Mouse (Mus musculus): Measurements from ENCODE around the gene Baat. TPM values are rescaled to one million over a fixed set of nuclear protein-coding genes. Genes with fewer than 3 reads are reported as not detected.

Baat gene
- total and polyA plus RNA-seq, 3 experiments = not detected

DNA sequence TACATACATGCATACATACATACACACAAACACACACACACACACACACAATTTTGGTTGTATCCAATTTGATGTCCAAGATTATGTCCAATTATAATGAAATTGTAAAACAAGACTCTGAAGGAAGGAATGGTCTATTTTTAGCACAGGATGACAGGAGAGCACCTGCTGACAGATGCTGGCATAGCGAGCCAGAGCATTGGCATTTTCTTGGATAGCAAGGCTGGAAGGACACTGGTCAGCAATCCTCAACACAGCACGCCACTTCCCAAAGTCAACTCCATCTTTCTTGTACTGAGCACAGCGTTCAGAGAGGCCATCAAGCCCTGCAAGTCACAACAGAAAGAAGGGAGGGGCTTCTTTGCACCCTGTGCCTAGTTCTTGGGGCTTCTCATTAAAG, 34.6 kb upstream of the Baat start:
- ATAC-seq (ENCODE audit: extremely low read depth, insufficient number of reproducible peaks, low FRiP score, poor library complexity, severe bottlenecking) (no peak), DNase-seq (ENCODE audit: low spot score) (no peak)
- no peaks in the 10 kb centered on the region for H3K9me3 ChIP-seq (replicated peaks)
- H3K36me3 ChIP-seq (replicated peaks) = no peaks in the 10 kb centered on the region
- H3K4me3 ChIP-seq (ENCODE audit: low read depth, low read length) = no peak overlapping the region
- H3K27me3 ChIP-seq (ENCODE audit: insufficient read depth, low read length) = peaks cover 18% of the 10 kb centered on the region
- TF ChIP-seq CTCF (IDR thresholded peaks at IDR 0.05; ENCODE audit: low read depth, low read length) = no peak
- no peak for TF ChIP-seq GATA2 (IDR thresholded peaks at IDR 0.05; ENCODE audit: borderline replicate concordance, low read depth, low read length)
- TF ChIP-seq POLR2AphosphoS5 (IDR thresholded peaks at IDR 0.05; ENCODE audit: insufficient replicate concordance, low read depth, low read length) = no peak
- no peak for TF ChIP-seq GATA1 (IDR thresholded peaks at IDR 0.05; ENCODE audit: borderline replicate concordance, low read length)
- TF ChIP-seq TAL1 (conservative IDR thresholded peaks at IDR 0.05; ENCODE audit: low read depth, low read length) = no peak
- H3K4me1 ChIP-seq (ENCODE audit: insufficient read depth, low read depth, low read length) = no peaks in the 10 kb centered on the region

DNA sequence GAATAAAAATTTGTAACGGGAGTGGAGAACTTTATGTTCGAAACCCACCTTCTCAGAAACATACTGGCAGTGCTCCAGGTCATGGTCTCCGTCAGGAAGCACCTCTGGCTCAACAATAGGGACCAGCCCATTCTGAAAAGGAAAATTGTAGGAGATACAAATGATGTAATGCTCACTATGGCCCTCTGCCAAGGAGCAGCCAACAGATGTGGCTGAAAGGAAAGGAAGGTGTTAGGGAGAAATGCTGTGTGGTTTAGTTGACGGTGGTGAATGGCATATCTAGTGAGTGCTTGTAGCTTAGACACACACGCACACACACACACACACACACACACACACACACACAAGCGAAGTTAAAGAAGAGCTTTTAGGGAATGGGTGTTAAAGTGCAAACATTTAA, 33.3 kb upstream of the Baat start:
- no peak for DNase-seq (ENCODE audit: low spot score)
- H3K36me3 ChIP-seq (replicated peaks) = no peaks in the 10 kb centered on the region
- no peaks in the 10 kb centered on the region for H3K4me1 ChIP-seq (ENCODE audit: insufficient read depth, low read depth, low read length)
- H3K4me3 ChIP-seq (ENCODE audit: low read depth, low read length) = no peak overlapping the region
- peaks cover 11% of the 10 kb centered on the region for H3K27me3 ChIP-seq (ENCODE audit: insufficient read depth, low read length)
- TF ChIP-seq CTCF (IDR thresholded peaks at IDR 0.05; ENCODE audit: low read depth, low read length) (no peak), TAL1 (conservative IDR thresholded peaks at IDR 0.05; ENCODE audit: low read depth, low read length) (no peak)
- no peaks in the 10 kb centered on the region for H3K9me3 ChIP-seq (replicated peaks)
- no peak for ATAC-seq (ENCODE audit: extremely low read depth, insufficient number of reproducible peaks, low FRiP score, poor library complexity, severe bottlenecking)

DNA sequence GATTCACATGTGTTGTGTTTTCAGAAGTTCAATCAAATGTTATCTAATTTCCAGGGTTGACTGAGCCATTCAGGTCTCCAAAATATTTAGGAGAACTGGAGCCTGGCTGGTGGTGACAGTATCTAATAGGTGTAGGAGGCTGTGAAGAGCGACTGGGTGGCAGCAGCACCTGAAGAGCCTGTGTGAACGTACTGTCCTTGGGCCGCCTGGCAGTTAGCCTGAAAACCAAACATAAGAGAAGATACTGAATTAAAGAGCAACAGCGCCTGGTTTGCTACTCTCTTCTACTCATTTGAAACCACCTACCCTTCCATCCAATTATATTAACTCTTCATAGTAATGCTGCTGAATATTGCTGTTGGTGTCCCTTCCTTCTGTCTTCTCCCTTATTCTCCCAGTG, 30.3 kb upstream of the Baat start:
- Histone ChIP-seq H3K36me3 (replicated peaks) (no peaks in the 10 kb centered on the region), H3K4me3 (ENCODE audit: low read depth, low read length) (no peak overlapping the region), H3K9me3 (replicated peaks) (no peaks in the 10 kb centered on the region), H3K4me1 (ENCODE audit: insufficient read depth, low read depth, low read length) (no peaks in the 10 kb centered on the region), H3K27me3 (ENCODE audit: insufficient read depth, low read length) (peaks cover 4% of the 10 kb centered on the region; the same call in 1 of the 2 replicates)
- DNase-seq (ENCODE audit: low spot score) (no peak), ATAC-seq (ENCODE audit: extremely low read depth, insufficient number of reproducible peaks, low FRiP score, poor library complexity, severe bottlenecking) (no peak)
- no peak for TF ChIP-seq CTCF (IDR thresholded peaks at IDR 0.05; ENCODE audit: low read depth, low read length)
- no peak for TF ChIP-seq TAL1 (conservative IDR thresholded peaks at IDR 0.05; ENCODE audit: low read depth, low read length)
- TF ChIP-seq GATA1 (IDR thresholded peaks at IDR 0.05; ENCODE audit: borderline replicate concordance, low read length) = no peak
- TF ChIP-seq GATA2 (IDR thresholded peaks at IDR 0.05; ENCODE audit: borderline replicate concordance, low read depth, low read length) = no peak
- no peak for TF ChIP-seq POLR2AphosphoS5 (IDR thresholded peaks at IDR 0.05; ENCODE audit: insufficient replicate concordance, low read depth, low read length)

DNA sequence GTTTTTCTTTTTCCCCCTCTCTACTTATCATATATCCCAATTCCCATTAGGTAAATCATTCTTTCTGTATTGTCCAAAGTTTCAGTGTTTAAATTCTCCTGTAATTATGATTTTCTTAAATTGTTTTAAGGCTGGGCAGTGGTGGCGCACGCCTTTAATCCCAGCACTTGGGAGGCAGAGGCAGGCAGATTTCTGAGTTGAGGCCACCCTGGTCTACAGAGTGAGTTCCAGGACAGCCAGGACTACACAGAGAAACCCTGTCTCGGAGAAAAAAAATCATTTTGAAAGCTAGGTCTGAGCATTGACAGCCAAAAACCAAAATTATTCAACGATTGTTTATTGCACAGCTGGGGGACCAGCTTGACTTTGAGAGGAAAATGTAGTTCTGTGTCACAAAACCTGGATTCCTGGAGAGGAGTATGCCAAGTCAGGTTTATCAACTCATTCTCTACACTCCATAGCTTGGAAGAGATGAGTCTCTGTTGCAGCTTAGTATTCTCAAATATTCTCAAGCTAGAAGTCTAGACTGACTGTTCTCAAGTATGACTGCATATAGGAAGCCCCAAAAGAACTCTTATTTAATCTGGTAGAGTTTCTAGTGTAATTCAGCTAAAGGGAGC, 29.4 kb upstream of the Baat start:
- DNase-seq (ENCODE audit: low spot score) = no peak
- Histone ChIP-seq H3K36me3 (replicated peaks) (no peaks in the 10 kb centered on the region), H3K9me3 (replicated peaks) (no peaks in the 10 kb centered on the region), H3K4me1 (ENCODE audit: insufficient read depth, low read depth, low read length) (no peaks in the 10 kb centered on the region), H3K27me3 (ENCODE audit: insufficient read depth, low read length) (peaks cover 4% of the 10 kb centered on the region; the same call in 1 of the 2 replicates), H3K4me3 (ENCODE audit: low read depth, low read length) (no peak overlapping the region)
- TF ChIP-seq GATA1 (IDR thresholded peaks at IDR 0.05; ENCODE audit: borderline replicate concordance, low read length) (no peak), CTCF (IDR thresholded peaks at IDR 0.05; ENCODE audit: low read depth, low read length) (no peak), TAL1 (conservative IDR thresholded peaks at IDR 0.05; ENCODE audit: low read depth, low read length) (no peak), POLR2AphosphoS5 (IDR thresholded peaks at IDR 0.05; ENCODE audit: insufficient replicate concordance, low read depth, low read length) (no peak)
- no peak for ATAC-seq (ENCODE audit: extremely low read depth, insufficient number of reproducible peaks, low FRiP score, poor library complexity, severe bottlenecking)

DNA sequence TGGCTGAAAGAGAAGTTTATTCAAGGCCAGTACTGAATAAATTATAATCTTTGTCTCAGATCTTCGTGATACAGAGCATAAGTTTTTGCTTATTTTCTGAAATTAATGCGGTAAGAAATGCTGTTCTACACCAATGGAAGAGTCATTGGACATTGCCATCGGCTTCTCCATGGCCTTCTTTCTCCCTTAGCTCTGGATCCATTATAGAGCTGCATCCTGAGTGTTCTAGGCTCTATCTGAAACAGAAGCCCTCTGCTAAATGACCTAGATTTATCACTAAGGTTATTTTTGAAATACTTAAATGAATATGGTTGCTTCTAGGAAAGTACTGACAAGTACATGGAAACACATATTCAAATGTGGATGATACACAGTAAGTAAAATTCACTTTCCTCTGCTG, 28.7 kb upstream of the Baat start:
- TF ChIP-seq CTCF (IDR thresholded peaks at IDR 0.05; ENCODE audit: low read depth, low read length) = no peak
- TF ChIP-seq GATA2 (IDR thresholded peaks at IDR 0.05; ENCODE audit: borderline replicate concordance, low read depth, low read length) = no peak
- DNase-seq (ENCODE audit: low spot score) = no peak
- no peak for ATAC-seq (ENCODE audit: extremely low read depth, insufficient number of reproducible peaks, low FRiP score, poor library complexity, severe bottlenecking)
- Histone ChIP-seq H3K4me1 (ENCODE audit: insufficient read depth, low read depth, low read length) (no peaks in the 10 kb centered on the region), H3K36me3 (replicated peaks) (peaks cover 5% of the 10 kb centered on the region), H3K4me3 (ENCODE audit: low read depth, low read length) (no peak overlapping the region), H3K27me3 (ENCODE audit: insufficient read depth, low read length) (peaks cover 4% of the 10 kb centered on the region; the same call in 1 of the 2 replicates), H3K9me3 (replicated peaks) (peaks cover 3% of the 10 kb centered on the region)

DNA sequence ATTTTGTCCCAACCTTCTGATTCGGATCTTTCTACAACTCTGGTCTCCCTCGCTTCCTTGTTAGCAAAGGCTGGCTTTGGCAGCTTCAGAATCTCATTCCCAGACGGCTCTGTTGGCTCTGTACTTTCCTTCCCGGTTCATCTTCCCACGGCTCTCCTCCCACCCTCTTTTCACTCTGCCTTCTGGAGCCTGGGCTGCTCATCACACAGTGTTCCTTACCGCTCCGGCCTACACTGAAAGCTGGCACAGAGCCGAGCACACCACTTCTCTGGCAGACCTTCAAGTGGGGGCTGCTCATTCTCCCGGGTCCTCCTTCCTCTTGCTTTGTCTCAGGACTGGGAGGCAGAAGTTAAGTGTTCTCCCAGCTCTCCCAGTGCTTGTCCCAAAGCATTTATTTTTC, 16.2 kb upstream of the Baat start:
- Histone ChIP-seq H3K9me3 (replicated peaks) (no peaks in the 10 kb centered on the region), H3K4me1 (ENCODE audit: insufficient read depth, low read depth, low read length) (peaks cover 26% of the 10 kb centered on the region), H3K27me3 (ENCODE audit: insufficient read depth, low read length) (no peaks in the 10 kb centered on the region), H3K4me3 (ENCODE audit: low read depth, low read length) (no peak overlapping the region), H3K36me3 (replicated peaks) (peaks cover 28% of the 10 kb centered on the region)
- DNase-seq (ENCODE audit: low spot score) (no peak), ATAC-seq (ENCODE audit: extremely low read depth, insufficient number of reproducible peaks, low FRiP score, poor library complexity, severe bottlenecking) (no peak)
- no peak for TF ChIP-seq TAL1 (conservative IDR thresholded peaks at IDR 0.05; ENCODE audit: low read depth, low read length)
- TF ChIP-seq GATA1 (IDR thresholded peaks at IDR 0.05; ENCODE audit: borderline replicate concordance, low read length) = no peak
- no peak for TF ChIP-seq CTCF (IDR thresholded peaks at IDR 0.05; ENCODE audit: low read depth, low read length)
- TF ChIP-seq POLR2AphosphoS5 (IDR thresholded peaks at IDR 0.05; ENCODE audit: insufficient replicate concordance, low read depth, low read length) = no peak
- TF ChIP-seq GATA2 (IDR thresholded peaks at IDR 0.05; ENCODE audit: borderline replicate concordance, low read depth, low read length) = no peak

DNA sequence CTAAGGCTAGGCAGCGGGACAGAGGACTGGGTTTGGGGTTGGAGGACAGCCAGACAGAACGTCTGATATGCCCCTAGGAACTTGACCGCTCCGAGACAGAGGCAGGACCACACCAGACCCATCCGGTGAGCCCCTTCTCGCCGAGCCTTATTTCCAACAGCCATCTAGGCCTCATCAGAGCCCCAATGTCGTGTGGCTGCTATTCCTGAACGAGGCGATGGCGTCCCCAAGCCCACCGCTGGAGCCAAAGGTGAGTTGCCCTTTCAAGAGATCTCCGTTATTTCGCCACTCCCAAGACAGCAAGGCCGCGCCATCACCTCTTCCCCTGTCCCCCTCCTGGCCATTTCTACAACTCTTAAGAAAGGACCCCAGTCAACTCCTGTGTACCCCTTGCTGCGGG, 15.0 kb upstream of the Baat start:
- ATAC-seq (ENCODE audit: extremely low read depth, insufficient number of reproducible peaks, low FRiP score, poor library complexity, severe bottlenecking) = peak; percentile 9
- no peak for TF ChIP-seq GATA1 (IDR thresholded peaks at IDR 0.05; ENCODE audit: borderline replicate concordance, low read length)
- TF ChIP-seq GATA2 (IDR thresholded peaks at IDR 0.05; ENCODE audit: borderline replicate concordance, low read depth, low read length) = no peak
- TF ChIP-seq CTCF (IDR thresholded peaks at IDR 0.05; ENCODE audit: low read depth, low read length) = no peak
- TF ChIP-seq TAL1 (conservative IDR thresholded peaks at IDR 0.05; ENCODE audit: low read depth, low read length) = no peak
- no peak for TF ChIP-seq POLR2AphosphoS5 (IDR thresholded peaks at IDR 0.05; ENCODE audit: insufficient replicate concordance, low read depth, low read length)
- Histone ChIP-seq H3K9me3 (replicated peaks) (no peaks in the 10 kb centered on the region), H3K27me3 (ENCODE audit: insufficient read depth, low read length) (no peaks in the 10 kb centered on the region), H3K4me3 (ENCODE audit: low read depth, low read length) (peak overlapping the region; percentile 78), H3K4me1 (ENCODE audit: insufficient read depth, low read depth, low read length) (peaks cover 30% of the 10 kb centered on the region), H3K36me3 (replicated peaks) (peaks cover 35% of the 10 kb centered on the region)
- DNase-seq (ENCODE audit: low spot score) = peak; percentile 8
